In genomic region chr9:22448420-22448819, GRCm38 (mm10) we compare ENCODE assay signal across 19 mouse cellular contexts. TPM values are rescaled to one million over a fixed set of nuclear protein-coding genes. Genes with fewer than 3 reads are reported as not detected.
DNase-seq lines count a peak whose midpoint lies in the region; ATAC-seq and TF ChIP-seq lines count a peak whose summit lies in the region.
"Had no signal": no experiment of that assay in that cellular context is flagged by ENCODE, and none has a peak within 500 bp of the region (broad histone marks: within the 10 kb centered on the region; RNA-seq: fewer than 3 reads in every experiment).

No protein-coding gene starts in this region.

- H3K9ac ChIP-seq in kidney, embryonic 15.5 days = no peak overlapping the region
- no peak overlapping the region for H3K9ac ChIP-seq in stomach, postnatal 0 days (ENCODE audit: low read length)
- H3K9ac ChIP-seq: embryonic facial prominence, embryonic 15.5 days; forebrain, embryonic 12.5 days; heart, embryonic 15.5 days; neural tube, embryonic 13.5 days had no signal

- DNase-seq in cerebellum, adult 2 months = peak in 1 of 2 experiments; percentile 29
- DNase-seq in cerebellum, adult 9-10 months = no peak
- DNase-seq in kidney, adult 2 months = no peak
- peak; percentile 9 for DNase-seq in lung, postnatal 36 days
- DNase-seq in lung, postnatal 25 days (ENCODE audit: low spot score) = no peak
- no peak for DNase-seq in stomach, postnatal 0 days (ENCODE audit: low spot score)
- DNase-seq: kidney, postnatal 25 days; lung, adult 18-20 months; right cerebral cortex, postnatal 25 days; thymus, adult 2 months had no signal

- H3K4me3 ChIP-seq in cerebellum, adult 2 months (replicated peaks; ENCODE audit: insufficient read depth, low read depth, low read length) = no peak overlapping the region
- no peak overlapping the region for H3K4me3 ChIP-seq in kidney, adult 2 months (ENCODE audit: insufficient read depth, low read depth, low read length)
- H3K4me3 ChIP-seq in kidney, embryonic 15.5 days (replicated peaks) = no peak overlapping the region
- no peak overlapping the region for H3K4me3 ChIP-seq in stomach, postnatal 0 days (ENCODE audit: low read depth, low read length)
- H3K4me3 ChIP-seq: embryonic facial prominence, embryonic 15.5 days; forebrain, embryonic 12.5 days; heart, embryonic 15.5 days; hindbrain, embryonic 10.5 days; limb, embryonic 10.5 days; megakaryocyte, embryonic 14.5 days; neural tube, embryonic 13.5 days had no signal

- H3K4me2 ChIP-seq in kidney, embryonic 15.5 days = no peak overlapping the region
- no peak overlapping the region for H3K4me2 ChIP-seq in stomach, postnatal 0 days (replicated peaks; ENCODE audit: low read depth)
- H3K4me2 ChIP-seq: embryonic facial prominence, embryonic 15.5 days; forebrain, embryonic 12.5 days; heart, embryonic 15.5 days; neural tube, embryonic 13.5 days had no signal

- WGBS in cerebellum, adult 2 months = 62% methylated on average over 13 of the region's 13 CpGs
- WGBS in kidney, adult 2 months = 85% methylated on average over 13 of the region's 13 CpGs
- 87% methylated on average over 13 of the region's 13 CpGs for WGBS in kidney, embryonic 15.5 days
- 89% methylated on average over 13 of the region's 13 CpGs for WGBS in stomach, postnatal 0 days

- no peaks in the 10 kb centered on the region for H3K9me3 ChIP-seq in kidney, embryonic 15.5 days (replicated peaks)
- no peaks in the 10 kb centered on the region for H3K9me3 ChIP-seq in stomach, postnatal 0 days (ENCODE audit: control insufficient read depth, low read length)
- H3K9me3 ChIP-seq: embryonic facial prominence, embryonic 15.5 days; forebrain, embryonic 12.5 days; heart, embryonic 15.5 days; hindbrain, embryonic 10.5 days; limb, embryonic 10.5 days; megakaryocyte, embryonic 14.5 days; neural tube, embryonic 13.5 days had no signal

- TF ChIP-seq POLR2A in cerebellum, adult 2 months (IDR thresholded peaks at IDR 0.05; ENCODE audit: borderline replicate concordance, insufficient read depth, low read length) = no peak
- no peak for TF ChIP-seq POLR2A in kidney, adult 2 months (IDR thresholded peaks at IDR 0.05; ENCODE audit: low read depth, low read length)

- peaks cover 3% of the 10 kb centered on the region for H3K36me3 ChIP-seq in kidney, adult 2 months (ENCODE audit: control insufficient read depth, insufficient read depth, low read length)
- peaks cover 82% of the 10 kb centered on the region for H3K36me3 ChIP-seq in kidney, embryonic 15.5 days
- H3K36me3 ChIP-seq in stomach, postnatal 0 days (ENCODE audit: control insufficient read depth, insufficient read depth, low read length) = peaks cover 22% of the 10 kb centered on the region

- H3K4me1 ChIP-seq in cerebellum, adult 2 months (ENCODE audit: control insufficient read depth, insufficient read depth, low read length) = no peaks in the 10 kb centered on the region; the same call in 1 of the 2 replicates
- H3K4me1 ChIP-seq in kidney, adult 2 months (ENCODE audit: control insufficient read depth, insufficient read depth, low read length) = no peaks in the 10 kb centered on the region
- H3K4me1 ChIP-seq in kidney, embryonic 15.5 days = no peaks in the 10 kb centered on the region
- H3K4me1 ChIP-seq in stomach, postnatal 0 days (replicated peaks; ENCODE audit: control insufficient read depth, insufficient read depth) = no peaks in the 10 kb centered on the region
- H3K4me1 ChIP-seq: embryonic facial prominence, embryonic 15.5 days; forebrain, embryonic 12.5 days; heart, embryonic 15.5 days; hindbrain, embryonic 10.5 days; limb, embryonic 10.5 days; megakaryocyte, embryonic 14.5 days; neural tube, embryonic 13.5 days had no signal

- TF ChIP-seq EP300 in stomach, postnatal 0 days (optimal IDR thresholded peaks at IDR 0.05) = no peak

- no peaks in the 10 kb centered on the region for H3K27me3 ChIP-seq in cerebellum, adult 2 months (ENCODE audit: control insufficient read depth, insufficient read depth, low read length)
- no peaks in the 10 kb centered on the region for H3K27me3 ChIP-seq in kidney, adult 2 months (replicated peaks; ENCODE audit: control insufficient read depth, insufficient read depth, low read length)
- no peaks in the 10 kb centered on the region for H3K27me3 ChIP-seq in kidney, embryonic 15.5 days
- no peaks in the 10 kb centered on the region for H3K27me3 ChIP-seq in stomach, postnatal 0 days (ENCODE audit: control insufficient read depth, insufficient read depth, low read length)
- H3K27me3 ChIP-seq: embryonic facial prominence, embryonic 15.5 days; forebrain, embryonic 12.5 days; heart, embryonic 15.5 days; megakaryocyte, embryonic 14.5 days; neural tube, embryonic 13.5 days had no signal

- ATAC-seq in kidney, embryonic 15.5 days (replicated peaks; ENCODE audit: low FRiP score) = no peak
- ATAC-seq in stomach, postnatal 0 days (ENCODE audit: low FRiP score, low TSS enrichment) = no peak

- peak; percentile 56 for TF ChIP-seq CTCF in cerebellum, adult 2 months (IDR thresholded peaks at IDR 0.05; ENCODE audit: borderline replicate concordance, insufficient read depth, low read depth, low read length)
- 0 out of 2 replicates have a peak, but pooled peaks have one; percentile 18 for TF ChIP-seq CTCF in kidney, adult 2 months (conservative IDR thresholded peaks at IDR 0.05; ENCODE audit: insufficient read depth, insufficient read length, low read depth, low read length)
- TF ChIP-seq CTCF in stomach, postnatal 0 days (IDR thresholded peaks at IDR 0.05; ENCODE audit: low read depth) = peak; percentile 47

- no peak overlapping the region for H3K27ac ChIP-seq in cerebellum, adult 2 months (ENCODE audit: insufficient read depth, low read length)
- no peak overlapping the region for H3K27ac ChIP-seq in kidney, adult 2 months (ENCODE audit: insufficient read depth, low read depth, low read length)
- H3K27ac ChIP-seq in kidney, embryonic 15.5 days = no peak overlapping the region
- H3K27ac ChIP-seq in stomach, postnatal 0 days (replicated peaks) = no peak overlapping the region
- H3K27ac ChIP-seq: embryonic facial prominence, embryonic 15.5 days; forebrain, embryonic 12.5 days; heart, embryonic 15.5 days; hindbrain, embryonic 10.5 days; limb, embryonic 10.5 days; neural tube, embryonic 13.5 days had no signal

RNA-seq across cellular contexts. Expression of gene Gm17545, which starts 5.7 kb away (rescaled TPM):
- not detected in 2 replicates for polyA plus RNA-seq in cerebellum, adult 2 months (2012; rRNA removed)
- not detected in 2 replicates for polyA plus RNA-seq in kidney, adult 2 months (2012; rRNA removed)
- not detected in 2 replicates for polyA plus RNA-seq in kidney, embryonic 15.5 days (2015; fragmentation: Nextera tagmentation; extraction: Ambion mirVana)
- not detected in 2 replicates for polyA plus RNA-seq in stomach, postnatal 0 days (2015; fragmentation: Nextera tagmentation; extraction: Ambion mirVana)
- polyA plus RNA-seq: embryonic facial prominence, embryonic 15.5 days; forebrain, embryonic 12.5 days; heart, embryonic 15.5 days; hindbrain, embryonic 10.5 days; intestine, embryonic 14.5 days; limb, embryonic 10.5 days; neural tube, embryonic 13.5 days; thymus, adult 2 months had no signal

RNA-seq across cellular contexts. Expression of gene Rp9, which starts 21.1 kb away (rescaled TPM):
- 87.5 and 91.6 TPM in 2 replicates for polyA plus RNA-seq in cerebellum, adult 2 months (2012; rRNA removed)
- polyA plus RNA-seq in kidney, adult 2 months (2012; rRNA removed) = 56.9 and 61.8 TPM in 2 replicates
- 64.9 and 65.5 TPM in 2 replicates for polyA plus RNA-seq in kidney, embryonic 15.5 days (2015; fragmentation: Nextera tagmentation; extraction: Ambion mirVana)
- polyA plus RNA-seq in stomach, postnatal 0 days (2015; fragmentation: Nextera tagmentation; extraction: Ambion mirVana) = 62.1 and 65.0 TPM in 2 replicates

RNA-seq across cellular contexts. Expression of gene Bbs9, which starts 27.1 kb away (rescaled TPM):
- polyA plus RNA-seq in cerebellum, adult 2 months (2012; rRNA removed) = 15.4 and 16.1 TPM in 2 replicates
- 12.7 and 14.1 TPM in 2 replicates for polyA plus RNA-seq in kidney, adult 2 months (2012; rRNA removed)
- 12.3 and 13.0 TPM in 2 replicates for polyA plus RNA-seq in kidney, embryonic 15.5 days (2015; fragmentation: Nextera tagmentation; extraction: Ambion mirVana)
- polyA plus RNA-seq in stomach, postnatal 0 days (2015; fragmentation: Nextera tagmentation; extraction: Ambion mirVana) = 4.0 and 5.8 TPM in 2 replicates

RNA-seq across cellular contexts. Expression of gene 9530077C05Rik, which starts 37.1 kb away (rescaled TPM):
- 8.6 and 9.0 TPM in 2 replicates for polyA plus RNA-seq in cerebellum, adult 2 months (2012; rRNA removed)
- polyA plus RNA-seq in kidney, adult 2 months (2012; rRNA removed) = 1.0 and 1.1 TPM in 2 replicates
- polyA plus RNA-seq in kidney, embryonic 15.5 days (2015; fragmentation: Nextera tagmentation; extraction: Ambion mirVana) = 3.6 and 5.0 TPM in 2 replicates
- polyA plus RNA-seq in stomach, postnatal 0 days (2015; fragmentation: Nextera tagmentation; extraction: Ambion mirVana) = 2.2 and 2.8 TPM in 2 replicates

RNA-seq across cellular contexts. Expression of gene Anln, which starts 59.4 kb away (rescaled TPM):
- 25.3 and 32.4 TPM in 2 replicates for polyA plus RNA-seq in cerebellum, adult 2 months (2012; rRNA removed)
- polyA plus RNA-seq in kidney, adult 2 months (2012; rRNA removed) = 0.33 and 0.44 TPM in 2 replicates
- polyA plus RNA-seq in kidney, embryonic 15.5 days (2015; fragmentation: Nextera tagmentation; extraction: Ambion mirVana) = 44.8 and 49.6 TPM in 2 replicates
- polyA plus RNA-seq in stomach, postnatal 0 days (2015; fragmentation: Nextera tagmentation; extraction: Ambion mirVana) = 13.3 and 15.7 TPM in 2 replicates
